Mouse (Mus musculus) megakaryocyte, embryonic 14.5 days (primary cell): Measurements from ENCODE around the gene Olah.

ENCODE experiments used
- FLI1 ChIP-seq: IDR thresholded peaks from 2 replicates; pipeline ENCODE4 v1.6.1; 2012; ENCODE audit warnings: low read length, inconsistent platforms, mixed read lengths
- GATA1 ChIP-seq: IDR thresholded peaks from 3 replicates; pipeline ENCODE4 v1.6.1; 2012; ENCODE audit warnings: mixed read lengths, low read length, inconsistent platforms, borderline replicate concordance

DNA sequence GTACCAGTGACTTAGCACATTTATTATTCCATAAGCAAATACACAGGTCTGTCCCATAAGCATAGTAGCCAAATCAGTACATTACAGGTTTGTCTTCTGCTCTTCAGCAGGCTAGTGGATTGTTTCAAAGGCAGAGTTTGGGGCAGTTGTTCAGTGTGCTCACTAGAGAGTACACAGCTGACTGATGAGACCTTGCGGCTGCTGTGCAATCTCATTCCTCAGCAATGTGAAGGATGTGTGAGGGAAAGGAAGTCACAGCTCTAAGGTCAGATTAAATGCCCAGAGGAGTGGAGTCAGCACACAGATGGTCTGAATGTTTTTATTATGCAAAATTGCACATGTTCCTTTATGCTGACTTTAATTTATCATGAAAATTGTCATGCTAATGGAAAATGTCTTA lies 70.5 kb downstream of the Olah start:
- no peak for TF ChIP-seq GATA1
- TF ChIP-seq FLI1 = no peak
